21 mouse cellular contexts compared by ENCODE assay signal in genomic region chr3:148634352-148634751, GRCm38 (mm10).
"Had no signal": no experiment of that assay in that cellular context is flagged by ENCODE, and none has a peak within 500 bp of the region (broad histone marks: within the 10 kb centered on the region; RNA-seq: fewer than 3 reads in every experiment).

No protein-coding gene starts in this region.

- H3K36me3 ChIP-seq: heart, embryonic 12.5 days; hindbrain, embryonic 12.5 days; intestine, embryonic 15.5 days; limb, embryonic 13.5 days; limb, embryonic 15.5 days; liver, embryonic 12.5 days had no signal

- DNase-seq: gastrocnemius, postnatal 36 days; kidney, adult 18-20 months; kidney, adult 8-10 months; kidney, postnatal 10 days; kidney, postnatal 25 days; kidney, postnatal 4 days; left cerebral cortex, postnatal 4 days had no signal

- H3K9me3 ChIP-seq: hindbrain, embryonic 12.5 days; intestine, embryonic 15.5 days; limb, embryonic 13.5 days; limb, embryonic 15.5 days; liver, embryonic 12.5 days had no signal

- ATAC-seq: hindbrain, embryonic 16.5 days; inflammation-experienced regulatory T-cells, adult 6 months; intestine, embryonic 15.5 days; intestine, postnatal 0 days; liver, embryonic 12.5 days had no signal

- H3K4me1 ChIP-seq: hindbrain, embryonic 12.5 days; intestine, embryonic 15.5 days; liver, embryonic 12.5 days had no signal

- H3K4me3 ChIP-seq: heart, adult 2 months; heart, embryonic 12.5 days; hindbrain, embryonic 12.5 days; intestine, embryonic 15.5 days; layer of hippocampus, adult 2 months; left cerebral cortex, adult 2 months; limb, embryonic 13.5 days; limb, embryonic 15.5 days; liver, embryonic 12.5 days had no signal

- H3K27ac ChIP-seq: heart, adult 2 months; hindbrain, embryonic 12.5 days; hindbrain, embryonic 14.5 days; intestine, embryonic 15.5 days; layer of hippocampus, adult 2 months; left cerebral cortex, adult 2 months; limb, embryonic 13.5 days; limb, embryonic 15.5 days; liver, embryonic 12.5 days; liver, embryonic 14.5 days had no signal

- H3K4me2 ChIP-seq: heart, embryonic 12.5 days; hindbrain, embryonic 12.5 days; hindbrain, embryonic 14.5 days; intestine, embryonic 15.5 days; limb, embryonic 13.5 days; limb, embryonic 15.5 days; liver, embryonic 12.5 days had no signal

- H3K27me3 ChIP-seq: heart, embryonic 12.5 days; hindbrain, embryonic 12.5 days; intestine, embryonic 15.5 days; limb, embryonic 13.5 days; limb, embryonic 15.5 days; liver, embryonic 12.5 days had no signal

- H3K9ac ChIP-seq: heart, embryonic 12.5 days; hindbrain, embryonic 12.5 days; hindbrain, embryonic 14.5 days; intestine, embryonic 15.5 days; limb, embryonic 13.5 days; limb, embryonic 15.5 days; liver, embryonic 12.5 days; liver, embryonic 14.5 days had no signal
